Mouse (Mus musculus): ENCODE results near the gene Mbtps2. TPM values are rescaled to one million over a fixed set of nuclear protein-coding genes. Genes with fewer than 3 reads are reported as not detected.

Mbtps2 gene
- polyA plus RNA-seq, 1 experiment, result not detected

DNA sequence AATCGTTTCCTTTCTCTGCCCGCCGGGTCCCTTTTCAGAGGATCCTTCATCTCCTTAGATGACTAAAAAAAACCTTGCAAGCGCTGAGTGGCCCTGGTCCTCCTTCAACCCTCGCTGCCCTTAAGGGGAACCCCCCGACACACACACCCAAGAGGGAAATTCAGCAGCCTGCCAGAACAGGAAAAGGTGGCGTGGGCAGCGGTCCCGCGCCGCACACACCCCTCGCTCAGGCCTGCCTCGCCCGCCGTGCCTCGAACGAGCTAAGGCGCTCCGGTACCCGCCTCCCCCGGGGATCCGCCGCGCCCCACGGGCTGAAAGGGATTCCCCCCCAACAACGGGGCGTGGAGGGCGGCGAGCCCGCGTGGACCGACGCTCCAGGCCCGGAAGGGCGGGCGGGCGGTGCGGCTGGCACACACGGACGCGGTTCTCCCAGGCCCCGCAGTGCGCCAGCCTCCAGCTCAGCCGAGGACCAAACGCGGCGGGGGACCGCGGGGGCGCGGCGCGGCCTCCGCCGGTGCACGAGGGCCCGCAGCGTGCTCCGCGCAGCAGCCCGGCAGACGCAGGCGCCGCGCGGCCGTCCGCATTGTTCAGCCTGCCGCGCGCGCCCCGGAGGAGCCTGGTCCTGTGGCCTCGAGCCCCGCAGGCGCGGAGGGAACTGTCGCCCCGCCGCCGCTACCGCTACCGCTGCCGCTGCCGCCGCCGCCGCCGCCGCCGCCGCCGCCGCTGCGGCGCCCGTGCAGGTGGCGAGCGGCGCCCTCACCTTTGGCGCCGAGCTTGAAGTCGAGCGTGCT, 107.2 kb downstream of the Mbtps2 start:
- H3K4me1 ChIP-seq (ENCODE audit: control insufficient read depth, insufficient read depth, low read length), result no peaks in the 10 kb centered on the region
- WGBS, result 38% methylated on average over 103 of the region's 104 CpGs
- H3K27ac ChIP-seq (ENCODE audit: insufficient read depth, low read depth, low read length), result peak overlapping the region; percentile 44; the same call in 1 of the 2 replicates
- peak overlapping the region; percentile 88 for H3K4me3 ChIP-seq (ENCODE audit: insufficient read depth, low read depth, low read length)
- TF ChIP-seq POLR2A (IDR thresholded peaks at IDR 0.05; ENCODE audit: insufficient read depth, low read depth, low read length), result 0 out of 2 replicates have a peak, but pooled peaks have one; percentile 31
- no peak for TF ChIP-seq CTCF (IDR thresholded peaks at IDR 0.05; ENCODE audit: insufficient read depth, low read depth, low read length)

DNA sequence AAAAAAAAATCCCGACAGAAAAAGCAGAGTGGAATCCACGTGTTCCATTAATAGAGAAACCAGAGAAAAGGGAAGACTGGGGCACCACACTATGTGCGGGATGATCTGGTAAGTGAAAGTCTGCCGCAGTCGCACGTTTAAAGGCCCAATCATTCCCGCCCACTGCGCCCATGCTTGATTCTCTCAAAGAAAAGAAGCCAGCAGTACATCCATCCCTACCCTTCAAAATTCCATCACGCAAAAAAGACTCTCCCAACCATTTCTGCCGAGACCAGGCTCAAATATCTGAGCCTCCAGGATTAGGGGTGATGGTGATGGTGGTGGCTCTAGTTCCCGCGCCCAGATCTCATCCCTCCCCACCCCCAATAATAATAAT, 107.8 kb downstream of the Mbtps2 start:
- no peak for TF ChIP-seq POLR2A (IDR thresholded peaks at IDR 0.05; ENCODE audit: insufficient read depth, low read depth, low read length)
- TF ChIP-seq CTCF (IDR thresholded peaks at IDR 0.05; ENCODE audit: insufficient read depth, low read depth, low read length), result no peak
- Histone ChIP-seq H3K4me1 (ENCODE audit: control insufficient read depth, insufficient read depth, low read length) (no peaks in the 10 kb centered on the region), H3K27ac (ENCODE audit: insufficient read depth, low read depth, low read length) (no peak overlapping the region), H3K4me3 (ENCODE audit: insufficient read depth, low read depth, low read length) (peak overlapping the region; percentile 88)
- 13% methylated on average over 12 of the region's 12 CpGs for WGBS

DNA sequence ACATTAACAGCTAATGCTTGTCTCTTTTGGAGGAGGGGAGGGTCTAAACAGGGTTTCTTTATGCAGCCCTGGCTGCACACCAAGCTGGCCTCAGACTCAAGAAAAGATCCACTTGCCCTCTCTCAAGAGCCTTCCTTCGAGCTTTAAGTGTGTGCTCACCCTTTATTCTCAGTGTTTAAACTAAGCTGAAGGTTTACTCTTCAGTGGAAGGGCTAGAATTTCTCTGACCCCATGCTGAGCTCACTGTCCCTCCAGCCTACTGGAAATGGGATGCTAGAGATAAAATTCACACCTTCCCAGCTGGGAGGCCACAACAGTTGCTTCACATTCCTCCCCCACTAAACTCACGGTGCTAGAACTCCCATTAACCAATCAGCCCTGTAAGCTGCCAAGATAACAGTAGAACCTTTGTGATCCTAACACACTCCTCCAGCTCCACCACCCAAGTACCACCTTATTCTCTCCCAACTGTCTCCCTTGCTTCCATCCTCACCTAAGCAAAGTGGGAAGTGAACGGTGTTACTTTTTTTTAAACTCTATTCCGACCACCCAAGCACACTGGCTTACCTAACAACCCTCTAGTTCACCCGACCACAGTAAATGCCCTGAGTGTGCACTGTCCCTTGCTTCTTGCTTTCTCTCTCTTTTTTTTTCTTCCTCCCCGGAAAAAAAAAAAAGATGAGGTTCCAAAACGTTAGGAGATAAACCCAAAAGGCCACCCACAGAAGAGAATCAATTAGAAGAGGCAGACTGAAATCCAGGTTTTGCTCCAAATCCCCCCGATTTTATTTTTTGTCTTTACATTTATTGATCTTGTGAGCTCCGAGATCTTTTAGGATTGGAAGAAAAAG, 108.4 kb downstream of the Mbtps2 start:
- Histone ChIP-seq H3K4me1 (ENCODE audit: control insufficient read depth, insufficient read depth, low read length) (no peaks in the 10 kb centered on the region), H3K27ac (ENCODE audit: insufficient read depth, low read depth, low read length) (no peak overlapping the region), H3K4me3 (ENCODE audit: insufficient read depth, low read depth, low read length) (no peak overlapping the region)
- WGBS, result 30% methylated on average over 9 of the region's 9 CpGs
- no peak for TF ChIP-seq POLR2A (IDR thresholded peaks at IDR 0.05; ENCODE audit: insufficient read depth, low read depth, low read length)
- no peak for TF ChIP-seq CTCF (IDR thresholded peaks at IDR 0.05; ENCODE audit: insufficient read depth, low read depth, low read length)

DNA sequence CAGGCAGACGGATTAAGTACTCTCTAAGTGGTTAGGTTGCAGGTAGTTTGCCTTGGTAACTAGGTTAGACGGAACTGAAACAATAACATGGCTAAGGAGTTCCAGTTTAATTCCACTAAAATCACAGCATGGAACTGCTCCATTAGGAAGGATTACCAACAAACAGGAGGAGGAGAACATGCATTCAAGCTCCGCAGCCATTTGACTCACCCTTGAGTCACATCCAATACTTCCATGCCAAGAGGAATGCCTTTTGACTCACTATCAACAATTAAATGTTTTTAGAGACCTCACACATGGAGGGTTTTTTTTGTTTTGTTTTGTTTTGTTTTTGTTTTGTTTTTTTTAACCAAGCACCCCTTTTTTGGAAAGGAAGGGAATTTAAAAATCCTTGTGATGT, 109.7 kb downstream of the Mbtps2 start:
- Histone ChIP-seq H3K4me3 (ENCODE audit: insufficient read depth, low read depth, low read length) (no peak overlapping the region), H3K27ac (ENCODE audit: insufficient read depth, low read depth, low read length) (no peak overlapping the region), H3K4me1 (ENCODE audit: control insufficient read depth, insufficient read depth, low read length) (no peaks in the 10 kb centered on the region)
- WGBS, result 62% methylated on average over 3 of the region's 3 CpGs
- TF ChIP-seq POLR2A (IDR thresholded peaks at IDR 0.05; ENCODE audit: insufficient read depth, low read depth, low read length) (no peak), CTCF (IDR thresholded peaks at IDR 0.05; ENCODE audit: insufficient read depth, low read depth, low read length) (no peak)

DNA sequence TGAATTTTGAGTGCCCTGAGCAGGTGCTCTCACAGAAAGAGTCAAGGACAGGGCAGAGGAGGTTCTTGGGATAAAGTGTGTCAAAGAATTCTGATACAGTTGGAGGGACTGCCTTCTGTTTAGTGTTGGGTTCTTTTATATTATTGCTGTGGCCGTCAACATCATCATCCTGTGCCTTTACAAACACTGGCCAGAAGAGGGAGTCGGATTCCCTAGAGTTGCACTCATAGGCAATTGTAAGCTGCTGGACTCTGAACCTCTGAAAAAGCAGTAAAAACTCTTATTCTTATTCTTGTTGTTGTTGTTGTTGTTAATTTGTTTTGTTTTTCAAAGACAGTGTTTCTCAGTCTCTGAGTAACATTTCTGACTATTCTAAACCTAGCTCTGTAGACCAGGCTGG, 111.8 kb downstream of the Mbtps2 start:
- WGBS, result 59% methylated on average over 2 of the region's 2 CpGs
- TF ChIP-seq POLR2A (IDR thresholded peaks at IDR 0.05; ENCODE audit: insufficient read depth, low read depth, low read length), result no peak
- no peak for TF ChIP-seq CTCF (IDR thresholded peaks at IDR 0.05; ENCODE audit: insufficient read depth, low read depth, low read length)
- Histone ChIP-seq H3K27ac (ENCODE audit: insufficient read depth, low read depth, low read length) (no peak overlapping the region), H3K4me1 (ENCODE audit: control insufficient read depth, insufficient read depth, low read length) (no peaks in the 10 kb centered on the region), H3K4me3 (ENCODE audit: insufficient read depth, low read depth, low read length) (no peak overlapping the region)

Other genes with a start within 250 kb of the Mbtps2 start
- not detected in 2 replicates for gene Phex, start 183.4 kb downstream of the Mbtps2 start, polyA plus RNA-seq (2012; ENCODE audit: insufficient read depth, insufficient read length, low replicate concordance, missing spikeins)
- gene Sms, start 106.4 kb downstream of the Mbtps2 start, polyA plus RNA-seq (2012; ENCODE audit: insufficient read depth, insufficient read length, low replicate concordance, missing spikeins), result not detected in 2 replicates
- gene Yy2, start 29.7 kb downstream of the Mbtps2 start, polyA plus RNA-seq (2012; ENCODE audit: insufficient read depth, insufficient read length, low replicate concordance, missing spikeins), result not detected in 2 replicates
- gene Smpx, start 100.2 kb upstream of the Mbtps2 start, polyA plus RNA-seq (2012; ENCODE audit: insufficient read depth, insufficient read length, low replicate concordance, missing spikeins), result not detected in 2 replicates
- not detected in 2 replicates for gene Klhl34, start 219.7 kb upstream of the Mbtps2 start, polyA plus RNA-seq (2012; ENCODE audit: insufficient read depth, insufficient read length, low replicate concordance, missing spikeins)

Measured in olfactory bulb, adult 2 months (tissue).